Mouse (Mus musculus) heart, postnatal 0 days (tissue): ENCODE measurements around the gene Sstr4. TPM values are rescaled to one million over a fixed set of nuclear protein-coding genes. Genes with fewer than 3 reads are reported as not detected.
A peak's percentile ranks its signal among the peaks of the same experiment; 100 is the strongest.

Experiments used
- ATAC-seq: fragments of 200-750 bp; cut with Nextera tagmentation; 2 replicates; pipeline ENCODE4 v1.8.0; 2017; ENCODE audit warnings: low read depth, moderate number of reproducible peaks, moderate library complexity; ENCODE audit not compliant: insufficient read depth
- DNase-seq: peaks from one replicate; pipeline ENCODE4 v3.0.0-alpha.2; 2016; ENCODE audit warnings: low spot score
- H3K27ac ChIP-seq: fragments of 300-500 bp; sonication (generic); 2 replicates; pipeline ENCODE4 v1.5.1; 2014; ENCODE audit warnings: low read depth, mild to moderate bottlenecking
- H3K27me3 ChIP-seq: fragments of 300-500 bp; sonication (generic); 2 replicates; pipeline ENCODE4 v1.6.1; 2014; ENCODE audit warnings: low read length, mixed read lengths; ENCODE audit not compliant: control insufficient read depth, insufficient read depth
- H3K36me3 ChIP-seq: fragments of 300-500 bp; sonication (generic); replicated peaks from 2 replicates; pipeline ENCODE4 v1.6.1; 2014; ENCODE audit warnings: low read length, mixed read lengths; ENCODE audit not compliant: control insufficient read depth, insufficient read depth
- H3K4me1 ChIP-seq: fragments of 300-500 bp; sonication (generic); 2 replicates; pipeline ENCODE4 v1.6.1; 2014; ENCODE audit warnings: antibody characterized with exemption; ENCODE audit not compliant: control insufficient read depth, insufficient read depth
- H3K4me2 ChIP-seq: fragments of 300-500 bp; sonication (generic); 2 replicates; pipeline ENCODE4 v1.6.1; 2014; ENCODE audit warnings: low read depth, mild to moderate bottlenecking, low read length, moderate library complexity
- H3K4me3 ChIP-seq: fragments of 300-500 bp; sonication (generic); 2 replicates; pipeline ENCODE4 v1.5.1; 2014; ENCODE audit warnings: low read depth, low read length
- H3K9ac ChIP-seq: fragments of 300-500 bp; sonication (generic); replicated peaks from 2 replicates; pipeline ENCODE4 v1.6.1; 2014; ENCODE audit warnings: low read depth, low read length, mixed read lengths
- H3K9me3 ChIP-seq: fragments of 300-500 bp; sonication (generic); replicated peaks from 2 replicates; pipeline ENCODE4 v1.6.1; 2016; ENCODE audit warnings: low read length; ENCODE audit not compliant: control insufficient read depth
- CTCF ChIP-seq: IDR thresholded peaks from 2 replicates; pipeline ENCODE4 v1.5.1; 2016; ENCODE audit warnings: antibody characterized with exemption, control low read depth, low read depth
- EP300 ChIP-seq: IDR thresholded peaks from 2 replicates; pipeline ENCODE4 v1.6.1; 2016; ENCODE audit warnings: antibody characterized with exemption, low read depth
- WGBS: fragments of 180-500 bp; shearing (Covaris S2); extraction: QIAGEN DNeasy Blood & Tissue Kit; methylation state at CpG from one replicate; pipeline ENCODE4 v1.1.7; 2014; 5-methylcytosine and 5-hydroxymethylcytosine counted together
- polyA plus RNA-seq: library from polyadenylated mRNA; unstranded; fragments of >200 nt; fragmentation: Nextera tagmentation; extraction: Ambion mirVana; gene quantifications from 2 replicates; pipeline ENCODE4 v1.2.1, GENCODE M21; 2015
- total RNA-seq: library from RNA; depleted of rRNA; stranded (reverse); fragments of >200 nt; gene quantifications from 2 replicates; pipeline ENCODE4 v1.2.3, GENCODE M21; 2014; ENCODE audit warnings: low replicate concordance

Gene Sstr4
- total and polyA plus RNA-seq, 2 experiments from 2014 or later = 0.14 to 0.31 TPM

- 10% methylated on average over 34 of the region's 34 CpGs for WGBS
- ATAC-seq = no peak
Measured at GRCm38 (mm10) chr2:148406160-148406970, 11.2 kb downstream of the Sstr4 start.

DNA sequence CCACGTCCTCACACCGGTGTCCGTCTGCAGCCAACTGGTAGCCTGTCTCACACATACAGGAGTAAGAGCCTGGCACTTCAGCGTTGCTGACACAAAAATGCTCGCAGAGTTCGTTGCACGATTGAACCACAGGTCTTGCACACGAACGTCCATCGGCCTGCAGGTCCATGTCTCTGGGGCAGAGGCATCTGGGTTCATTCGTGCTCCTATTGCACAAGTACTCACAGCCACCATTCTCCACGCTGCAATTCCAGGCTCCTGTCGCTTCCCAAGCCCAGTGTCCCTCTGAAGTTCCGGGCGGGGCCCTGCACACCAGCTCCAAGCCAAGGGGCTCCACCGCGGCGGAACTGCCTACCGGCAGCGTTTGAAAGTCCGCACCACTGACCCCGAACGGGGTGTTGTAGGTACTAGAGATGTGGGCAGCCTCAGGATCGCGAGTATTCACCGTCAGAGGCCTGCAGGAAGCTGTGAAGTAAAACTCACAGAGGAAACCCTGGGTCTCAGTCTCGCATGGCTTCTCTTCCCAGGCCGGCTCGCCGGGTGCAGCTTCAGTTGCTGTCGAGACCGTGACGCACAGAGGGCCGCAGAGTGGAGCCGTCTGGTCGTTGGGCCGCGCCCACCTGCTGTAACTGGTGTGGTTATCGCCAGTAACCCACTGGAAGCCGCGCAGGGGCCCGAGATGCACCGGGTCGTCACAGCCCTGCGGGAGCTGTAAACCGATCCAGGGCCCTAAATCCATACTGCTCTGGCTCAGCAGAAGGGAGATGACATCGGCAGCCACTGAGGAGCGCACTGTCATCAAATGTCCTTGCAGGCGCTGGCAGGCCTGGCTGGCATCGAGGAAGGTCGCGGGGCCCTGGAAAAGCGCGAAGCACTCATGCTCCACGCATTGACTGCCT is 12.1 kb downstream of the Sstr4 start:
- DNase-seq (peak; percentile 13), ATAC-seq (peak; percentile 42)
- peak overlapping the region; percentile 79 for H3K27ac ChIP-seq
- no peaks in the 10 kb centered on the region for H3K9me3 ChIP-seq
- 4% methylated on average over 55 of the region's 55 CpGs for WGBS
- peak overlapping the region; percentile 60 for H3K4me3 ChIP-seq
- no peaks in the 10 kb centered on the region for H3K36me3 ChIP-seq
- H3K27me3 ChIP-seq = peaks cover 24% of the 10 kb centered on the region
- H3K9ac ChIP-seq = peak overlapping the region; percentile 61
- peaks cover 6% of the 10 kb centered on the region; the same call in 1 of the 2 replicates for H3K4me1 ChIP-seq
- TF ChIP-seq CTCF (no peak), EP300 (no peak)
- peak overlapping the region; percentile 73 for H3K4me2 ChIP-seq

More at GRCm38 (mm10) chr2:148406160-148406970, 11.2 kb downstream of the Sstr4 start:
- no peaks in the 10 kb centered on the region for H3K36me3 ChIP-seq
- peak overlapping the region; percentile 73 for H3K4me2 ChIP-seq
- H3K27ac ChIP-seq = peak overlapping the region; percentile 79
- no peak for TF ChIP-seq EP300
- peak; percentile 27 for TF ChIP-seq CTCF
- peak overlapping the region; percentile 60 for H3K4me3 ChIP-seq
- peaks cover 6% of the 10 kb centered on the region; the same call in 1 of the 2 replicates for H3K4me1 ChIP-seq
- no peaks in the 10 kb centered on the region for H3K9me3 ChIP-seq
- DNase-seq = no peak
- peaks cover 24% of the 10 kb centered on the region for H3K27me3 ChIP-seq
- H3K9ac ChIP-seq = peak overlapping the region; percentile 61

DNA sequence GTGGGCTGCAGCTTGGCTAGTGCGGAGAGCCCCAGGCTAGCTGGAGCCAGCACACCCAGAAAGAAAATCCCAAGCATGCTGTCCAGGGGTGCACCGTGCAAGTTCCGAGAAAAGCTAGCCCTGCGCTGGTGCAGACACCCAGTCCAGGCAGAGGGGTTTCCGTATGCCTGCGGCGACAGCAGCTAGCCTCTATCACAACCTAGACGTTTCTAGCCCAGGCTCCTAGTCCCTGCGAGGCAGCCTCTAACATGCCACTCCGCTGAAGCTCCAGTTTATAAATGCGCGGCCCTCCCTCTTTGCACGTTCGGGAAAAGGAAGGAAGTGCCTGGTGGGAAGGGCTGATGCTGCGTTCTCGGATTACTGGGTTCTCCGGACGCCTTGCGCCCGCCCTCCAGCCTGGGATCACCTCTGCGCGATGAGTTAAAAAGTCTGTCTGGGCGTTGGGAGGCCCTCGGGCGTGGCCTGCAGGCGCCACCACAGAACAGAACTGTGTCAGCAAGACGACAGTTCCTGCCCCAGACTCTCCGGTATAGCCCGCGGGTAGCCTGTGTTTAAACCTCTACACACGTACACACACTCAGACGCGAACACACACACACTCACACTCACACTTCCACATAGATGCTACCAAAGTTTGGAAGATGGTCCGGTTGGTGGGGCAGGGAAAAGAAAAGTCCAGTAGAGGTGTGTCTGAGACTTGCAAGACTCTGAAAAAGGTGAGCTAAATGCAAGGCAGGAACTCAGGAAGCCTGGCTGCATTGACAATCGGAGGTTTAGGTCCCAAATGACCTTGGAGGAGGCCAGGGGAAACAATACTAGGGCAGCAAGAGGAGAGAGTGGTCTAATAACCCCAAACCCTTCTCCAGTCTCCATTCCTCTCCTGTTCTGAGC is 13.0 kb downstream of the Sstr4 start, which contains the start of gene Thbd:
Gene Thbd (minus strand): TSS at position 319 of the 891 bp plus-strand sequence.
- TF ChIP-seq EP300 = peak; percentile 26; the same call in 1 of the 2 replicates
- no peak for TF ChIP-seq CTCF
- 3% methylated on average over 34 of the region's 35 CpGs for WGBS
- H3K27ac ChIP-seq = peak within 1 kb of the TSS; percentile 79
- peak; percentile 57 for DNase-seq
- no peaks in the 10 kb centered on the region for H3K9me3 ChIP-seq
- ATAC-seq = peak; percentile 69
- peak within 1 kb of the TSS; percentile 60 for H3K4me3 ChIP-seq
- peaks cover 24% of the 10 kb centered on the region for H3K27me3 ChIP-seq
- no peaks in the 10 kb centered on the region for H3K36me3 ChIP-seq
- peaks cover 6% of the 10 kb centered on the region; the same call in 1 of the 2 replicates for H3K4me1 ChIP-seq
- peak within 1 kb of the TSS; percentile 73 for H3K4me2 ChIP-seq
- peak within 1 kb of the TSS; percentile 61 for H3K9ac ChIP-seq

DNA sequence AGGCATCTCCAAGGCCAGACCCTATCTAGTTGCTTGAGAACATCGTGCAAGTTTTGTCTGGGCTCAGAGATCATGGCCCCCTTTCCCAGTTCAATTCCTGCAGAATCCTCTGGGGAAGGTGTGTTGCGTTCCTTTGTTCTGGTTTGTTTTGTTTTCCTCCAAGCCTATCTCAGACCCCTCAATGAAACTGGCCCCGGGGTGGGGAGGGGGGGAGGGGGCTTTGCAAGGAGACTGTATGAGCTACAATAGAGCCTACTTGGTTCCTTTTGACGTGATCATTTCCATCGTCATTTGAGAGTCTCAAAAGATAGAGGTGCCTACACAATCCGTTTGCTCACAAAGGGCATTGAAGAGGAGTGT is 13.6 kb downstream of the Sstr4 start:
- WGBS = 22% methylated on average over 6 of the region's 6 CpGs
- Histone ChIP-seq H3K9me3 (no peaks in the 10 kb centered on the region), H3K4me3 (peak overlapping the region; percentile 60; the same call in 1 of the 2 replicates), H3K36me3 (no peaks in the 10 kb centered on the region), H3K9ac (no peak overlapping the region), H3K27me3 (peaks cover 24% of the 10 kb centered on the region), H3K4me2 (peak overlapping the region; percentile 73), H3K27ac (peak overlapping the region; percentile 37), H3K4me1 (peaks cover 6% of the 10 kb centered on the region; the same call in 1 of the 2 replicates)
- TF ChIP-seq CTCF (no peak), EP300 (no peak)
- ATAC-seq = no peak
- DNase-seq = no peak
